Mouse (Mus musculus): ENCODE results near the gene Satl1. TPM values are rescaled to one million over a fixed set of nuclear protein-coding genes. Genes with fewer than 3 reads are reported as not detected.

Gene Satl1
- not detected in 2 replicates for polyA plus RNA-seq (2015; fragmentation: Nextera tagmentation; extraction: Ambion mirVana)

DNA sequence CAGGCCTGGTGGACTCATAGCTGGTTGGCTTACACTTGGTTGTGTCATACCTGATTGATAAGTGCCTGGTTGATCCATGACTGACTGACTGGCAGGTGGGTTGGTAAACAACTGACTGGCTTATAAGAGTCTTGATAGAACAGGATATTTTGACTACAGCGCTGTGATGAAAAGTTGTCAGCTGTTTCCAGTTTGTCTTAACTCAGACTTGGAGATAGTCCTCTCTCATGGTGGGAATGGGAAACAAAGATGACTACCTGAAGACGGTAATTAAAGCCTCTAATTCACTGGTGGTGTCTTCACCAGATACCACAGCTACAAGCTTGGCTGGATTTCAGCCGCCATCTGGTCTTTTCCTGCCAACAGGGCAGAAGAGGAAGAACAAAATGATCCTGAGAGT is at the start of gene Satl1:
TSS of gene Satl1 (minus strand) at position 101 of the 400 bp plus-strand sequence.

Other genes with a start within 250 kb of the Satl1 start
- gene 4933403O08Rik, start 167.7 kb downstream of the Satl1 start, polyA plus RNA-seq (2015; fragmentation: Nextera tagmentation; extraction: Ambion mirVana), result not detected in 2 replicates
- gene Apool, start 95.4 kb downstream of the Satl1 start, polyA plus RNA-seq (2015; fragmentation: Nextera tagmentation; extraction: Ambion mirVana), result 25.5 and 26.0 TPM in 2 replicates
- gene 2010106E10Rik, start 88.5 kb upstream of the Satl1 start, polyA plus RNA-seq (2015; fragmentation: Nextera tagmentation; extraction: Ambion mirVana), result not detected in 2 replicates
- gene Zfp711, start 193.7 kb upstream of the Satl1 start, polyA plus RNA-seq (2015; fragmentation: Nextera tagmentation; extraction: Ambion mirVana), result 1.5 and 1.9 TPM in 2 replicates

Data from spleen, postnatal 0 days (tissue).